Mouse (Mus musculus) liver, embryonic 16.5 days (tissue): ENCODE results near the gene Tmem130. TPM values are rescaled to one million over a fixed set of nuclear protein-coding genes. Genes with fewer than 3 reads are reported as not detected.

ENCODE experiments used
- ATAC-seq: fragments of 200-750 bp; cut with Nextera tagmentation; 2 replicates; pipeline ENCODE4 v1.8.0; 2017; ENCODE audit warnings: low read depth, mild to moderate bottlenecking, moderate number of reproducible peaks, moderate library complexity
- H3K27ac ChIP-seq: fragments of 300-500 bp; sonication (generic); 2 replicates; pipeline ENCODE4 v1.5.1; 2014; ENCODE audit warnings: mild to moderate bottlenecking, low read length
- H3K27me3 ChIP-seq: fragments of 300-500 bp; sonication (generic); 2 replicates; pipeline ENCODE4 v1.6.1; 2014; ENCODE audit warnings: low read depth, low read length, mixed read lengths; ENCODE audit not compliant: control insufficient read depth, insufficient read depth
- H3K36me3 ChIP-seq: fragments of 300-500 bp; sonication (generic); 2 replicates; pipeline ENCODE4 v1.6.1; 2014; ENCODE audit warnings: mild to moderate bottlenecking; ENCODE audit not compliant: control insufficient read depth, insufficient read depth
- H3K4me1 ChIP-seq: fragments of 300-500 bp; sonication (generic); 2 replicates; pipeline ENCODE4 v1.6.1; 2014; ENCODE audit warnings: low read depth, low read length, mixed read lengths; ENCODE audit not compliant: control insufficient read depth
- H3K4me2 ChIP-seq: fragments of 300-500 bp; sonication (generic); 2 replicates; pipeline ENCODE4 v1.6.1; 2014; ENCODE audit warnings: low read depth, low read length, mixed read lengths
- H3K4me3 ChIP-seq: fragments of 300-500 bp; sonication (generic); 2 replicates; pipeline ENCODE4 v1.5.1; 2014; ENCODE audit warnings: low read depth, mild to moderate bottlenecking, low read length
- H3K9ac ChIP-seq: fragments of 300-500 bp; sonication (generic); 2 replicates; pipeline ENCODE4 v1.6.1; 2014; ENCODE audit warnings: low read depth, low read length
- H3K9me3 ChIP-seq: fragments of 300-500 bp; sonication (generic); replicated peaks from 2 replicates; pipeline ENCODE4 v1.6.1; 2016; ENCODE audit warnings: low read length; ENCODE audit not compliant: control insufficient read depth
- WGBS: fragments of 180-500 bp; shearing (Covaris S2); extraction: QIAGEN DNeasy Blood & Tissue Kit; methylation state at CpG from one replicate; pipeline ENCODE4 v1.1.7; 2014; ENCODE audit not compliant: insufficient replicate concordance; 5-methylcytosine and 5-hydroxymethylcytosine counted together
- polyA plus RNA-seq: library from polyadenylated mRNA; unstranded; fragments of >200 nt; fragmentation: Nextera tagmentation; extraction: Ambion mirVana; gene quantifications from 2 replicates; pipeline ENCODE4 v1.2.1, GENCODE M21; 2015

The Tmem130 gene
- polyA plus RNA-seq, 1 experiment from 2014 or later: 0.28 TPM

DNA sequence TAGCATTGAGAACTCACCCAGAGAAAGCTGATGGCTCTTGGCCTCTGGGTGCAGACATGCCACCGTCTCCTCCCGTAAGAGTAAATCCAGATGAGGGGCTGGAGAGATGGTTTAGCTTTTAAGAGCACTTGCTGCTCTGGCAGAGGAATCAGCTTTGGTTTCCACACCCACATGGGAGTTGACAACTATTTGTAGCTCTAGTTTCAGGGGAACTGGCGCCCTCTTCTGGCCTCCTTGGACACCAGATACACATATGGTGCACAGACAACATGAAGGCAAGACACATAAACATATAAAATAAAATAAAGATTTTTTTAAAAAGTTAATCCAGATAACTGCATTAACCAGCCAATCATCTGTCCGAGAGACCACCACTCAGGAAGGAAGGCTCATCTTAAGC lies 67.5 kb downstream of the Tmem130 start:
- no peaks in the 10 kb centered on the region for H3K36me3 ChIP-seq
- H3K27ac ChIP-seq: no peak overlapping the region
- no peak overlapping the region for H3K4me2 ChIP-seq
- 60% methylated on average over 4 of the region's 4 CpGs for WGBS
- ATAC-seq: no peak
- H3K4me3 ChIP-seq: no peak overlapping the region
- H3K4me1 ChIP-seq: no peaks in the 10 kb centered on the region
- H3K9me3 ChIP-seq: no peaks in the 10 kb centered on the region
- H3K9ac ChIP-seq: no peak overlapping the region
- H3K27me3 ChIP-seq: no peaks in the 10 kb centered on the region

DNA sequence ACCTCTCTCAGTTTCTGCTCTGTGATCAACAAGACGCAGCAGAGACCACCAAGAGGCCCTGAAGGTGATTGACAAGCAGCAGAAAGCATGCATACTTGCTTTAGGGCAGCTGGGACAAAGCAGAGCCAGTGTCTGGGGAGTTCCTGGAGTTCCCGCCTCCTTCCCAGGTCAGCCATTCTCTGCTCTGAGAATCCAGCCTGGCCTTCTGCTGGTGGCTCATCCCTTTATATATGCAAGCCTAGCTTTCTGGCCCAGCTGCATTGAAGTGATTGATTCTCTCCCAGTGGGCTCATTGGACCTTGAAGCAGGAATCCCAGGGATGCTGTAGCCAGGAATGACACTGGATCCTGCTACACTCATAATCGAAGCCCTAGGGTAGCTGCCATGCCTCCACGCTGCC lies 70.2 kb downstream of the Tmem130 start:
- H3K27ac ChIP-seq: no peak overlapping the region
- H3K27me3 ChIP-seq: no peaks in the 10 kb centered on the region
- H3K36me3 ChIP-seq: no peaks in the 10 kb centered on the region
- H3K4me2 ChIP-seq: no peak overlapping the region
- no peak overlapping the region for H3K4me3 ChIP-seq
- ATAC-seq: no peak
- H3K4me1 ChIP-seq: no peaks in the 10 kb centered on the region
- 56% methylated on average over 4 of the region's 4 CpGs for WGBS
- H3K9me3 ChIP-seq: no peaks in the 10 kb centered on the region
- H3K9ac ChIP-seq: no peak overlapping the region

DNA sequence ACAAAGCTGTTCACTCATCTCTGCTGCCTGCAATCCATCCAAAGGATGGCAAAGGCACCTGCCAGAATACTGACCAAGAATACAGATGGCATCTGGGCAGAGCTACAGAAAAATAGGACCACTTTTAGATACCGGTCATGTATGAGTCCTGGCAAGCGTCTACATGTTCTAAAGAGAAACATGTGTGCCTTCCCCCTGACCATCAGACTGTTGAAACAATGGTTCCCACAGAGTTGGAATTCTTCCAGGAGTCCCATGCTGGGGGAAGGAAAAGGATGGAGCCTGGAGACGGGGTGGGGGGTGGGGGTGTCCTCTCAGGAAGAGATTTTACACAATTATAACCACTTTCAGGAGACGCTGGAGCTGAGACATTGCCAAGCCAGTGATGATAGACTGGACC lies 73.2 kb downstream of the Tmem130 start:
- Histone ChIP-seq H3K27ac (no peak overlapping the region), H3K27me3 (no peaks in the 10 kb centered on the region), H3K36me3 (no peaks in the 10 kb centered on the region), H3K9me3 (no peaks in the 10 kb centered on the region), H3K4me2 (no peak overlapping the region), H3K4me1 (no peaks in the 10 kb centered on the region), H3K9ac (no peak overlapping the region), H3K4me3 (no peak overlapping the region)
- 56% methylated on average over 4 of the region's 4 CpGs for WGBS
- no peak for ATAC-seq

Other genes with a start within 250 kb of the Tmem130 start
- gene Nptx2, start 215.9 kb downstream of the Tmem130 start, polyA plus RNA-seq: 0.04 TPM in 1 of 2 replicates, not detected in the other
- 12.5 and 15.5 TPM in 2 replicates for gene Trrap, start 5.9 kb upstream of the Tmem130 start, polyA plus RNA-seq
- gene Smurf1, start 204.0 kb upstream of the Tmem130 start, polyA plus RNA-seq: 1.1 and 1.4 TPM in 2 replicates